Mouse (Mus musculus) midbrain, embryonic 11.5 days (tissue): ENCODE results near the gene Plxna2. TPM values are rescaled to one million over a fixed set of nuclear protein-coding genes. Genes with fewer than 3 reads are reported as not detected.

Experiments
- microRNA-seq: library from miRNA; unstranded; fragments of <30 nt; microRNA quantifications from one replicate; pipeline ENCODE4, GENCODE M21; 2017
- polyA plus RNA-seq: library from polyadenylated mRNA; unstranded; fragments of >200 nt; fragmentation: Nextera tagmentation; extraction: Ambion mirVana; gene quantifications from 2 replicates; pipeline ENCODE4 v1.2.1, GENCODE M21; 2014

Plxna2 gene
- polyA plus RNA-seq, 1 experiment from 2014 or later, result 10.7 TPM

Small RNA genes lying within 50 kb of the gene (microRNA-seq; reads per million reads assigned to microRNA genes)
- 2.5 reads per million, percentile 9 among the genes with 10 or more reads in this experiment for gene Mir3962
